ENCODE assay signal across 9 mouse cellular contexts in the genomic region with DNA sequence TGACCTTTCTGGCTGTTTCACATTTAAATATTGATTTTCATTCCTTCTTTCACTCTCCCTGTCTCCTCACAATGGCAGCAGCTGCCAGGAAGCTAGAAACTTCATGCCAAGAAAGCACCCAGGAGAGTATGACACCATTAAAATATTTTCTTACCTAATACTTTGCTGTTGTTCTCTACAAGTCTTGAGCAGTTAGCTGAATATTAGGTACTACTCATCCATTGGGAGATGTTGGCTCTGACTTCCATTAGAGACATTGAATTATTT. TPM values are rescaled to one million over a fixed set of nuclear protein-coding genes. Genes with fewer than 3 reads are reported as not detected.
DNase-seq lines count a peak whose midpoint lies in the region; ATAC-seq and TF ChIP-seq lines count a peak whose summit lies in the region.
"Had no signal": no experiment of that assay in that cellular context is flagged by ENCODE, and none has a peak within 500 bp of the region (broad histone marks: within the 10 kb centered on the region; RNA-seq: fewer than 3 reads in every experiment).

No protein-coding gene starts in this region.

- no peak for TF ChIP-seq EP300 in stomach, postnatal 0 days (optimal IDR thresholded peaks at IDR 0.05)

- H3K27ac ChIP-seq in heart, embryonic 14.5 days (replicated peaks in 1 of 2; ENCODE audit: control insufficient read depth in 1 of 2, insufficient read depth in 1 of 2, low read depth in 2 of 2, low read length in 2 of 2), result peak overlapping the region; percentile 10 to 61; a peak in 3 of 4 replicates
- H3K27ac ChIP-seq in midbrain, embryonic 12.5 days (replicated peaks), result peak overlapping the region; percentile 63
- no peak overlapping the region for H3K27ac ChIP-seq in midbrain, embryonic 11.5 days (ENCODE audit: low read depth, low read length)
- peak overlapping the region; percentile 12; the same call in 1 of the 2 replicates for H3K27ac ChIP-seq in limb, embryonic 12.5 days
- peak overlapping the region; percentile 8; the same call in 1 of the 2 replicates for H3K27ac ChIP-seq in stomach, postnatal 0 days (replicated peaks)

- intact Hi-C loops in heart, postnatal 36 days (cut with DNase I), result no loop called here

- TF ChIP-seq CTCF in stomach, postnatal 0 days (IDR thresholded peaks at IDR 0.05; ENCODE audit: low read depth), result no peak

- H3K27me3 ChIP-seq in heart, embryonic 14.5 days (ENCODE audit: control insufficient read depth, insufficient read depth, low read length), result no peaks in the 10 kb centered on the region
- no peaks in the 10 kb centered on the region for H3K27me3 ChIP-seq in midbrain, embryonic 12.5 days
- H3K27me3 ChIP-seq in midbrain, embryonic 11.5 days (ENCODE audit: control insufficient read depth, insufficient read depth, low read length), result no peaks in the 10 kb centered on the region
- no peaks in the 10 kb centered on the region for H3K27me3 ChIP-seq in limb, embryonic 12.5 days
- no peaks in the 10 kb centered on the region for H3K27me3 ChIP-seq in stomach, postnatal 0 days (ENCODE audit: control insufficient read depth, insufficient read depth, low read length)

- no peak overlapping the region for H3K4me2 ChIP-seq in heart, embryonic 14.5 days (ENCODE audit: low read length)
- no peak overlapping the region for H3K4me2 ChIP-seq in midbrain, embryonic 12.5 days (replicated peaks)
- H3K4me2 ChIP-seq in midbrain, embryonic 11.5 days, result no peak overlapping the region
- H3K4me2 ChIP-seq in limb, embryonic 12.5 days, result no peak overlapping the region
- H3K4me2 ChIP-seq in stomach, postnatal 0 days (replicated peaks; ENCODE audit: low read depth), result 0 out of 2 replicates have a peak overlapping the region, but pooled peaks have one; percentile 6

- ATAC-seq in heart, embryonic 14.5 days (ENCODE audit: insufficient number of reproducible peaks, insufficient read depth, low FRiP score, low read depth), result no peak
- no peak for ATAC-seq in midbrain, embryonic 12.5 days (ENCODE audit: low FRiP score, low read depth)
- no peak for ATAC-seq in midbrain, embryonic 11.5 days (ENCODE audit: low FRiP score)
- no peak for ATAC-seq in limb, embryonic 12.5 days (ENCODE audit: insufficient number of reproducible peaks, insufficient read depth, low FRiP score, low TSS enrichment, low read depth)
- ATAC-seq in stomach, postnatal 0 days (ENCODE audit: low FRiP score, low TSS enrichment), result no peak
- no peak for ATAC-seq in activated CD4-positive, CD25-positive, alpha-beta regulatory T cell, adult 4 months

- peaks cover 0 to 15% of the 10 kb centered on the region in 2 experiments; a peak in 2 of 4 replicates for H3K4me1 ChIP-seq in heart, embryonic 14.5 days (ENCODE audit: control insufficient read depth in 2 of 2, insufficient read depth in 2 of 2, low read length in 2 of 2)
- H3K4me1 ChIP-seq in midbrain, embryonic 12.5 days, result peaks cover 12% of the 10 kb centered on the region
- H3K4me1 ChIP-seq in midbrain, embryonic 11.5 days (ENCODE audit: control insufficient read depth, insufficient read depth, low read length), result 0 out of 2 replicates have a peak, but pooled peaks cover 3% of the 10 kb centered on the region
- H3K4me1 ChIP-seq in limb, embryonic 12.5 days (replicated peaks), result 0 out of 2 replicates have a peak, but pooled peaks cover 5% of the 10 kb centered on the region
- no peaks in the 10 kb centered on the region; the same call in 1 of the 2 replicates for H3K4me1 ChIP-seq in stomach, postnatal 0 days (replicated peaks; ENCODE audit: control insufficient read depth, insufficient read depth)

- H3K4me3 ChIP-seq in heart, embryonic 14.5 days (ENCODE audit: control insufficient read depth in 1 of 2, insufficient read depth in 1 of 2, low read depth in 1 of 2, low read length in 2 of 2), result no peak overlapping the region
- no peak overlapping the region for H3K4me3 ChIP-seq in midbrain, embryonic 12.5 days
- no peak overlapping the region for H3K4me3 ChIP-seq in midbrain, embryonic 11.5 days (ENCODE audit: low read depth, low read length)
- no peak overlapping the region for H3K4me3 ChIP-seq in limb, embryonic 12.5 days (replicated peaks)
- no peak overlapping the region for H3K4me3 ChIP-seq in stomach, postnatal 0 days (ENCODE audit: low read depth, low read length)

- H3K9ac ChIP-seq in heart, embryonic 14.5 days (ENCODE audit: low read length), result no peak overlapping the region
- no peak overlapping the region for H3K9ac ChIP-seq in midbrain, embryonic 12.5 days (replicated peaks)
- no peak overlapping the region for H3K9ac ChIP-seq in midbrain, embryonic 11.5 days (ENCODE audit: low read length)
- H3K9ac ChIP-seq in limb, embryonic 12.5 days (replicated peaks), result no peak overlapping the region
- H3K9ac ChIP-seq in stomach, postnatal 0 days (ENCODE audit: low read length), result no peak overlapping the region

- no peaks in the 10 kb centered on the region for H3K36me3 ChIP-seq in heart, embryonic 14.5 days (ENCODE audit: control insufficient read depth, insufficient read depth, low read length)
- H3K36me3 ChIP-seq in midbrain, embryonic 12.5 days, result no peaks in the 10 kb centered on the region
- no peaks in the 10 kb centered on the region for H3K36me3 ChIP-seq in midbrain, embryonic 11.5 days (ENCODE audit: control insufficient read depth, insufficient read depth, low read length)
- H3K36me3 ChIP-seq in limb, embryonic 12.5 days, result no peaks in the 10 kb centered on the region
- H3K36me3 ChIP-seq in stomach, postnatal 0 days (ENCODE audit: control insufficient read depth, insufficient read depth, low read length), result no peaks in the 10 kb centered on the region

- H3K9me3 ChIP-seq in heart, embryonic 14.5 days (ENCODE audit: control insufficient read depth, low read length), result peaks cover 6% of the 10 kb centered on the region; the same call in 1 of the 2 replicates
- H3K9me3 ChIP-seq in midbrain, embryonic 12.5 days, result no peaks in the 10 kb centered on the region
- no peaks in the 10 kb centered on the region for H3K9me3 ChIP-seq in midbrain, embryonic 11.5 days (ENCODE audit: control insufficient read depth, low read length)
- no peaks in the 10 kb centered on the region for H3K9me3 ChIP-seq in limb, embryonic 12.5 days
- no peaks in the 10 kb centered on the region for H3K9me3 ChIP-seq in stomach, postnatal 0 days (ENCODE audit: control insufficient read depth, low read length)

- no peak for DNase-seq in heart, postnatal 36 days
- DNase-seq in midbrain, embryonic 11.5 days (ENCODE audit: low spot score, missing footprints), result no peak
- DNase-seq in stomach, postnatal 0 days (ENCODE audit: low spot score), result no peak
- DNase-seq in retina, postnatal 1 day, result no peak

RNA-seq across cellular contexts. Expression of gene Ptn, which starts 9.7 kb away (rescaled TPM):
- polyA plus RNA-seq in heart, embryonic 14.5 days (2014; fragmentation: Nextera tagmentation; extraction: Ambion mirVana), result 304 and 395 TPM in 2 replicates
- total RNA-seq in heart, postnatal 36 days (2021), result 1 to 10 TPM; 2.7 to 4.4 TPM
- polyA plus RNA-seq in midbrain, embryonic 12.5 days (2016; fragmentation: Nextera tagmentation; extraction: Ambion mirVana), result 317 and 363 TPM in 2 replicates
- 243 and 244 TPM in 2 replicates for polyA plus RNA-seq in midbrain, embryonic 11.5 days (2014; fragmentation: Nextera tagmentation; extraction: Ambion mirVana)
- polyA plus RNA-seq in limb, embryonic 12.5 days (2016; fragmentation: Nextera tagmentation; extraction: Ambion mirVana), result 395 and 421 TPM in 2 replicates
- polyA plus RNA-seq in stomach, postnatal 0 days (2015; fragmentation: Nextera tagmentation; extraction: Ambion mirVana), result 157 and 183 TPM in 2 replicates
- polyA plus RNA-seq in activated CD4-positive, CD25-positive, alpha-beta regulatory T cell, adult 4 months (2017; shearing (Covaris generic)), result not detected
- total RNA-seq: granulocyte monocyte progenitor cell, adult 5-6 weeks had no signal

Comparison
In these comparisons a context has a peak if more than half of its experiments do, and no peak if none do; other contexts are left out.
1. RNA of gene Ptn, which starts 9.7 kb away (polyA plus RNA-seq): 304 to 395 TPM in heart, embryonic 14.5 days, 395 to 421 TPM in limb, embryonic 12.5 days, 317 to 363 TPM in midbrain, embryonic 12.5 days, 243 to 244 TPM in midbrain, embryonic 11.5 days and 157 to 183 TPM in stomach, postnatal 0 days; not detected in activated CD4-positive, CD25-positive, alpha-beta regulatory T cell, adult 4 months; every median in the first group is over 100 times any median in the second.